Mouse (Mus musculus): ENCODE results near the gene Tcp11. TPM values are rescaled to one million over a fixed set of nuclear protein-coding genes. Genes with fewer than 3 reads are reported as not detected.

Tcp11 gene
- total and polyA plus RNA-seq, 3 experiments: 0.24 TPM; not detected in 2

GRCm38 (mm10) chr17:28040620-28041019, 39.8 kb downstream of the Tcp11 start:
- no peak for DNase-seq

DNA sequence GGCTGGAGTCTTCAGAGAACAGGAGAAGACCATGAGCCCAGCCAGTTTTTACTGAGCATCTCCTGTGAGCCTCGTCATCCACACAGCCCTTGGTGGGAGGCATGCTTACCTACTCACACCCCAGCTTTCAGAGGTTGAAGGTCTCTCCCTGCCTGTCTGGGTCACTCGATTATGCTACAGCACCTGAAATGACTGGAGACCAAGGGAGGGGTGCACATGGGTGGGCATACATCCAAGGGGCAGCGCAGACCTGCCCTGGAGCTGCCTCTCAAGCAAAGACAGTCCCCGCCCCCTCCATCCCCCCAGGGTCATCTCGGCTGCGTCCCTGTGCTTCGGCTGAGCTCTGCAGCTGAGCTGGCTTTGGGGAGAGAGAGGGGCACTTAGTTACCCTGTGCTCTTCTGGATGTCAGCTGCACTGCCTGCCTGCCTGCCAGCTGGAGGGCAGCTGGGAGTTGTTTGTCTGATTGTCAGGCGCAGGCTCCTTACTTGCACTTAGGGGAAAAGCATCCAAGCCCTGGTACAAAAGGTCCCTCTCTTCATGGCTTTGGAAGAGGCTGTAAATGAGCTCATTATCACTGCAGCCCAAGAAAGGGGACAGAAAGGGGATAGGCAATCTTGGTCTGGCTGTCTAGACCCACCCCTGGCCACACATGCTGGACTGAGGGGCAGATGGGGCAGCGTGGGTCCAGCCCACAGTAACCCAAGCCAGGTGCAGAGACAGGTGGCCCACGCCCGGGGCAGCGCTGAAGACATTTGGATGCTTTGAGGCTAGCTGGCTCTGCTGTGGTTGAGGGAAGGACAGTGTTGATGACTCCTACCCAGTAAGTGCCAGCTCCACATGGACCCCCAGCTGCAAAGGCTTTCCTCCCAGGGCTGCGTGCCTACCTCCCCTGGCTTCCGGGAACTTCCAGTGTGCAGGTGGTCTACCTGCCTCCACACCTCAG, 43.4 kb downstream of the Tcp11 start:
- DNase-seq: no peak

GRCm38 (mm10) chr17:28034986-28035385, 45.5 kb downstream of the Tcp11 start:
- no peak for DNase-seq

GRCm38 (mm10) chr17:28033046-28033580, 47.3 kb downstream of the Tcp11 start:
- DNase-seq: no peak

- no peak for DNase-seq
Observed at GRCm38 (mm10) chr17:28032219-28032618, 48.2 kb downstream of the Tcp11 start.

DNA sequence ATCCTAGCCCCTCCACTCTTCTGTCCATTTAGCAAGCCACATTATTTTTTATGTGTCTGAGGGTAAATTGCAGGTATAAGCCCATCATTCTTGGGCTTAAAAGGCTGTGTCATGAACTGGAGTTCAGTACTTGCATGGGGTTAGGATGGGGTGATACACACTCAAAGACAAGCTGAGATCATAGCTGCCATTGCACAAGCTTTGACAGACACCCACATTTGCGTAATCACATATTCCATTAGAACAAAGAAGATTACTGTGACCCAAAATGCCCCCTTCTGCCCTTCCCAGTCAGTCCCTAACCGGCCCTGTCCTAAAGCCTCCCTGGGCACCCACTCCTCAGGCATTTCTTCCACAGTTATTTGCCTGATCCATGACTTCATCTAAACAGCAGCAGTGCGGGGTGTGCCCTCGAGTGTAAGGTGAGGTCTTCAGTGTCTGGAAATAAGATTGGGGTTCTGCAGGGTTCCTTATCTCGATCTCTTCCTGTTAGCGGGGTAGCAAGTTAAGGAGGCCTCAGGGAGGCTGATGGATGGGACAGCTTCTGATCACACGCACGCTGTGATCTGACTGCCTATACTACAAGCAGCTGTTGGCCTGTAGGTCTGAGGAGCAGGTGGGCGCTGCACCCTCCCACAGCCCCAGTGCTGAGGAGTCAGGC, 49.0 kb downstream of the Tcp11 start:
- peak; percentile 60 for DNase-seq

GRCm38 (mm10) chr17:28030446-28030845, 50.0 kb downstream of the Tcp11 start:
- no peak for DNase-seq

GRCm38 (mm10) chr17:28029308-28029707, 51.1 kb downstream of the Tcp11 start:
- DNase-seq: no peak

- DNase-seq: no peak
Observed at GRCm38 (mm10) chr17:28028236-28028635, 52.2 kb downstream of the Tcp11 start.

DNA sequence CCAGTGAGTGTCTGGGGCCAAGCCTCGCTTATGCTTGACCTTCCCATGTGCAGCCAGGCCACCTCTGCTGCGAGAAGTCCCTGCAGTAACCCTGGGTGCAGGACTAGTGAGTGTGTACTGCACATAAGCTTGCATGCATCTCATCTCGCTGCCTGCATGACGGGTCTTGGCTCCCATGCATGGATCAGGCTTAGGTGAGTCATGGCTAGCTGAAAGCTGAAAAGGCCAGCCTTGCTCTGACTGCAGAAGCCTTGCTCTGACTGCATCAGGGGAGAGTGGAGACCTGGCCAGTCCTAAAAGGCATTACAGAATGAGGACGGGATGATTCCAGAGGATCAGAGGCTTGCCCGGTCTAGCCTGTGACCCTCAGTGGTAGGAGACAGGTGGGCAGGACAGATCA, 53.2 kb downstream of the Tcp11 start:
- DNase-seq: no peak

DNA sequence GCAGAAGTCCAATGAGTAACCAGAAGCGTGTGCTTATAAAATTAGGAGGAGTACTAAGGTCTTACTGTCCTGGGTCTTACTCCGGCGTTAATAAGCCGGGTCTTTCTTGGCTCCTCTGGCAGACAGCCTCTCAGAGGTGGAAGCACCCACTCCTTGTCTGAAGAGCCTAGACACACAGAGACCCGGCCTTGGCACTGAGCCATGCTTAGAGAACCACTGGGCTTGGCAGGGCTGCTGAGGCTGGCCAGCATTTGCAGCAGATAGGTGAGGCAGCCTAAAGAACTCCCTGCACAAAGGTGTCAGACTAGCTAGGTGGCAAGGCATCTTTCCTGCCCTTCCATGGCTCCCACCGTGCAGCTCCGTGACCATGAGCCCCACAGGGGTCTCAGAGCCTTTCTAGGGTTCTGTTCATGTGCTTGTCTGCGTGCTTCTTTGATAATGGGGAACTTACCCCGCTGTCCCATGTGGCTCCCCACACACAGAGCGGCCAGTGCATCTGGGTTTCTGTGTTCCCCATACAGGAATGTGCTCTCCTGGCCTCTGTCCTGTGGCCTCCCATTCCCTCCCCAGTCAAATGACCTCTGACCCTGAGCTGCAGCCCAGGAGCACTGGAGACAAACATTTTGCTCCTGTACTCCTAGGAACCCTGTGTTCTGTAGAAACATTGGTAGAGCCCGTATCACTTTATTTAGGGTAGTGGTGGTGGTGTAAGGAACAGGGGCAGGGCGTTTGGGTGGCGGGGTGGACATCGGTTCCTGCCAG, 54.1 kb downstream of the Tcp11 start:
- DNase-seq: no peak

- DNase-seq: no peak
Observed at GRCm38 (mm10) chr17:28025541-28025961, 54.9 kb downstream of the Tcp11 start.

- DNase-seq: no peak
Observed at GRCm38 (mm10) chr17:28022854-28023655, 57.4 kb downstream of the Tcp11 start.

- no peak for DNase-seq
Observed at GRCm38 (mm10) chr17:28021911-28022310, 58.5 kb downstream of the Tcp11 start.

DNA sequence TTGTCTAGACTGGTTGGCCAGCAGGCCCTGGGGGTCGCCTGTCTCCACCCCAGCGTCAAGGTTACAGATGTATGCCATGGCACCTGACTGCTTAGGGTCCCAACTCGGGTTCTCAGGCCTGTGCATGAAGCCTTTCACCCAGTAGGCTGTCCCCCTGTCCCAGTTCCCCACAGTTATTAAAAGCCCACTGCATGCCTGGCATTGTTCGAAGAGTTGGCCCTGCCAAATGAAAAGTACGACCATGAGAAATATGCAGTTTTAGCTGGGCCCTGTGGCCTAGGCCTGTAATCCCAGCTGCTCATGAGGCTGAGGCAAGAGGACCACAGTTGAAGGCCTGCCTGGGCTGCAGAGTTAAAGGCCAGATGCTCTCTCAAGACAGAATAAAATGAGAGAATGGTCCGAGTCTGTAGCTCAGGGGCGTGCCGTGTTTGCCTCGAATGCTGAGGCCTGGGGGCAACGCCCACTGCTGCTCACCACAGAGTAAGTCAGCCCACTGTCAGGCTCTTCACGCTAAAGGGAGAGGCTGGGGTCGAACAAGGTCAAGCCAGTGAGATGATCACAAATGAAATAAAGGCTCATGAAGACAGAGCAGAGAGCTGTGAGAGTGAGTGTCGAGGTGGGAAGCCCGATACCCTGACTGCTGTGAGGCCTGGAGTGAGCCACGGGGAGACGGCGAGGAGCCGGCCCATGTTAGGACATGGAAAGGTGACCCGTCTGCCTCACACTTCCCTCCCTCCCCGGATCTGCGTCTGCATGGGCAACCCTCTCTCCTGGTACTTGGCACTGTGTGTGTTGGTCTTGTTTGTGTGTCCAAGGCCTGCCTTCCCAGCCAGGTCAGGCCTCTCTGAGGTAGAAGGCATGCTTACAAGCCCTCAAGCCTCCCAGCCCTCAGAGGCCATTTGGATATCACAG, 60.4 kb downstream of the Tcp11 start:
- no peak for DNase-seq

GRCm38 (mm10) chr17:28018776-28019175, 61.7 kb downstream of the Tcp11 start:
- DNase-seq: no peak

- DNase-seq: no peak
Observed at GRCm38 (mm10) chr17:28018344-28018743, 62.1 kb downstream of the Tcp11 start.
